Mouse (Mus musculus) neutrophil, adult 5-6 weeks (primary cell): ENCODE results near the gene Opn4. TPM values are rescaled to one million over a fixed set of nuclear protein-coding genes. Genes with fewer than 3 reads are reported as not detected.

Source experiments
- ATAC-seq: fragments of 151-379, 151-347 bp; 2 replicates; pipeline ENCODE4 v1.8.0; 2017; ENCODE audit warnings: mild to moderate bottlenecking, moderate TSS enrichment; ENCODE audit not compliant: insufficient number of reproducible peaks, poor library complexity, low FRiP score, severe bottlenecking; ENCODE audit errors: extremely low read depth
- total RNA-seq: library from RNA; stranded (forward); fragments of 200-1000 nt; gene quantifications from 2 replicates; pipeline ENCODE4 v1.2.3, GENCODE M21; 2017

Opn4 gene
- total RNA-seq: not detected in 2 replicates

DNA sequence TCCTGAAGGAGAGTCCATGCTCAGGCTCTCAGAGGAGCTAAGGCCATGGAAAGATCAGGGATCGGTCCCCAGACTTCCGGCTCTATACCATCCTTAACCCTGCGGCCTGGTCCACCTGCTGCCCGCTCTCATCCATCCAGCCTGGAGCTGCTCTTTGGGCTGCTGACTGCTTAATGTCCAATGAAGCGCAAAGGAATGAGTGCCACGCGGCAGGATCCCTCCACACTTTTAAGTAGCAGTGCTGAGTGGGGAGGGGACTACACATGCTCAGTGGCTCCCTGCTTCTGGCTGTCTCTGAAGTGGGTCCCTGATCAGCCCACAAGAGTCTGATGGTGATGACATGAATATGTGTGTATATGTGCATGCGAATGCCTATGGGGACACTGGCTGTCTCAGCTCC is at the start of gene Opn4:
Gene Opn4 (minus strand): TSS at position 202 of the 400 bp plus-strand sequence.
- no peak for ATAC-seq

DNA sequence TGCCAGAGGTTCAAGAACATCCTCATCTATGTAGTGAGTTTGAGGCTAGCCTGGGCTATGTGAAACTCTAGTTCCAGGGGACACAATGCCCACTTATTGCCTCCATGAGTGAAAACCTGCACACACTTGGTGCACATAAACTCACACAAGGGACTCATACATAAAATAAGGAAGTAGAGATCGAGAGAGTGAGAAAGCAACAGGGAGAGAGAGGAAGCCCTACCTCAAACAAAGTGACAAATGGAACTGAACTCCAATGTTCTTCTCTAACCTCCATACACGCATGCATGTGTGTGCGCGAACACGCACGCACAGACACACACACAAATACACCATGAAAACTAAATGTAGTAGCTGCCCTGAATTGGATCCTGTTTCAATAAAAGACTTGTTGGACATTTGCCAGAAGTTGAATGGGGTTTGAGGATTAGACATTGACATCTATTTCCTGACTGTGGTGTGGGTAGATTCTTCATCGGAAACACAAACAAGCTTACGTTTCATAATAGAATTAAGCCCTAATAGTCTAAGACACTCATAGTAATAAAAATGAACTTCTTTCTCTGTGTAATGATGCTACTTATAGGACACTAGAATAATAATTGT is 48.0 kb upstream of the Opn4 start:
- ATAC-seq: no peak

DNA sequence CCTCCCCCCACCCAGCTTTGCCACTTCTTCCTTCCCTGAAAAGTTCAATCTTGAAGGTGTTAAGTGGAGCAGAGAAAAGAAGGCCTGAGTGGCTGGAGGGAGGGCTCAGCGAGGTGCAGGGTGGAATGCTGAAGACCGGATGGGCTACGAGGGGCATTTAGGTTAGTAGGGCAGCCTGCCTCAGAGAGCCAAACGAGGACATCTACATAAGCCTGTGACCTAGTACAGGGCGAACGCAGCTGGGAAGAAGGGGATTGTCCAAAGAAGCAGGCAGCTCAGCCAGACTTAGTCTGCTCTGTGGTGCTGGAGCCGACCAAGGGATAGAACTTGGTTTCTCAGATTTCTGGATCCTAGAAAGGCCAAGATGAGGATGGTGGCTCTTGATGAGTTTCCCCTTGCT is 44.2 kb upstream of the Opn4 start:
- no peak for ATAC-seq

DNA sequence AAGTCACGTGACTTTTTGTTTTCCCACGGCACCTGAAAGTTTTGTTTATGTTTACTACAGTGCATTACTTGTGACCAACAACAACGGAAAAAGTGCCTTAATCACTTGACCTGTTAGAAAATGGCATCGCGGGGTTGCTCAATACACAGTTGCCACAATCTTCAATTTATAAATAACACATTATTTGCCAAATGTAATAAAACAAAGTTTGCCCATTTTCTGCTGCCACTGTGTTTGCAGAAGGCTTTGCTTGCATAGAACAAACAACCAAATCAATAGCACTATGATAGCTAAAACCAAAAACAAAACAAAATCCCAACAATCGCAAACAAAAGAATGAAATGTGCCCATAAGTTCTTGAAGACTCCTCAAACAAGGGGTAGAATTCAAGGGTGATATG is 35.8 kb upstream of the Opn4 start:
- ATAC-seq: no peak

DNA sequence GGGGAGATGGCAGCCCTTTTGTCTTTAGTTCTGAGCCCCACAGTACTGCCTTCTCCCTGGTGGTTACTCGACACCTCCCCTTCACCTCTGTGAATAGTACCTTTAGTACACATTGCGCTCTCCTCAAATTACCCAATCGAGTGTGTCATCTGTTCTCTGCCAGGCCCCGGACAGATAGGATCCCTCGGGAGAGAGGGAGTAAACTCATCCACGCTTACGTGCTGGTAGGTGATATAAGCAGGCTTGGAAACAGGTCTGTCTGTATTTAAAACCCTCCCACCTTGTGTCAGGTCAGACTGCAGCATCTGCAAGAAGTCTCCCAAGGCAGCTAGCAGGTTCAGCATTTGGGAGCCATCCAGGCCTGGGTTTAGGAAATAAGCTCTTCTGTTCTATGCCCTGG is 35.2 kb upstream of the Opn4 start:
- no peak for ATAC-seq

DNA sequence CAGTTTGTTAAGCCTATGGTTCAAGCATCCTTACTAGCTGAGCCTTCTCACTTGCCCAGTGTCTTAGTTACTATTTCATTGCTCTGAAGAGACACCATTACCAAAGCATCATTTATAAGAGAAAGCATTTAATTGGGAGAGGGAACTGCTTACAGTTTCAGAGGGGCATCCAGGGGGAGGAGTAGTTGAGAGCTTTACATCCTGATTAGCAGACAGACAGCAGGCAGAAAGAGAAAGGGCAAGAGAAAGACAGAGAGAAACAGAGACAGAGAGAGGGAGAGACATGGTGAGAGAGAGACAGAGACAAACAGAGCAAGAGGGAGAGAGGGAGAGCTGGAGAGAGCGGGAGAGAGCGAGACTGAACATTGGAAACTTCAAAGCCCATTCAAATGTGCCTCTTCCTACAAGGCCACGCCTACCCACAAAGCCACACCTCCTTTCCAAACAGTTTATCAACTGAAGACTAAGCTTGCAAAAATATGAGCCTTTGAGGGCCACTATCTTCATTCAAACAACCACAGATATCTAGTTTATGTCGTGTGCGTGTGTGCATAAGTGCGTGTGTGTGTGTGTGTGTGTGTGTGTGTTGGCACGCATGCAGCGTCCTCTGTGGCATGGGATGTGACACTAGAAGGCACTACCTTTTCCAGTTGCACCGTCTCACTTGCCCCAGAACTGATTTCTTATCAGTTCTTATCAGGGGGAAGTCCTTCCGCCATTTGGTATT is 32.9 kb upstream of the Opn4 start:
- no peak for ATAC-seq

DNA sequence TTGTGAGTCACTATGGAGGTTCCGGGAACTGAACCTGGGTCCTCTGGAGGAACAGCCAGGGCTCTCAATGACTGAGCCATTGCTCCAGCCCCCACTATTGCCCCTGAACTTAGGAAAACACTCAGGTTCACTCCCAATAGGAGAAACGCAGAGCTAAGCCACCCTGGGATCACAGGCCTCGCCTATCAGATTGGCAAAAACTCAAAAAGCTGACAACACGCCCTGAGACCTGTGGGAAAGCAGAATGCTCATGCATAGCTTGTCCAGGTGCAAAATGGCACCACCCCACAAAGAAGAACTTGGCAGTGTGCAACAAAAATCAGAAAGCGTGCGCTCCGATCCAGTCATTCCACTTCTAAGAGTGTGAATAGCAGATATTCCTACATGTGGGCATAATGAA is 26.9 kb upstream of the Opn4 start:
- no peak for ATAC-seq

DNA sequence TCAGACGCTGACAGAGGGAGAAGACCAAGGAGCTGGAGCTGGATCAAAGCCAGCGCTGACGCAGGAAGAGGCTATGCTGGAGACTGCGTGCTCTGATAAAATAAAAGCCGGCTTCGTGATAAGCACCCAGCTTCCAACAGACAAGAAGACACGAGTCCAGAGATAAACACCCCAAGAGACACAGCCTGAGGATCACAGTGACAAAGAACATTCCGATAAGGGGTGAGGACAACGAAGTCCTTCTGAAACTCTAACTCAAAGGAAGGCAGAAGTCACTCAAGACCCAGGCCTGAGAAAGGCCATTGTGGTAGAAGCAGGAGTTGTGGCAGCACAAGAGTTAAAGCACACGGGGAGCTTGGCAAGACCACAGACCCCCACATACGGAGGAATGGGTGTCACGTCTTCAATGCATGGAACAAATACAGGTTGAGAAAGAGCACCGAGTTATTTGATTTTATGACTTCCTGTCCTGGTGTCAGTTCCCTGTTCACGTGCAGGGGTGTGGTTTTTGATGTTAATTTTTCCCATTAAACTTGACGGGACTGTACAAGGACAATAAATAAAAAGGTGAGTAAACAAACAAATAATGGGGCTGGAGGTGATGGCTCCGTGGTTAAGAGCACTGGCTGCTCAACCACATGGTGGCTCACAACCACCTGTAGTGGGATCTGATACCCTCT is 23.7 kb upstream of the Opn4 start:
- ATAC-seq: no peak

DNA sequence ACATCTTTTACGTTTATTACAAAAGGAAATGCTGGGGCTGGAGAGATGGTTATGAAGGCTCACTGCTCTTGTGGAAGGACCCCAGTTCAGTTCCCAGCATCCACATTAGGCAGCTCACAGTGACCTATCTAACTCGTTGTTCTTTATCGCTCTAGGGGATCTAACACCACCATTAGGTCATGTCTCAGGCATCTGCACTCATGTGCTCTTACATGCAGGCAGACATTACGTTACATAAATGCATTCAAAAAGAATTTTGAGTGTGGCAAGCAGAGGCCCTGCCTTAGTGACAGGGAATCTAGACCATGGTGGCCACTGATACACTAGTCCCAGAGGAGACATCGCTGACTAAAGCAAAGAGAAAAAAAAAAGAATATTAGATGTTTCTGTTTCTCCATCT is 23.1 kb upstream of the Opn4 start:
- ATAC-seq: no peak

DNA sequence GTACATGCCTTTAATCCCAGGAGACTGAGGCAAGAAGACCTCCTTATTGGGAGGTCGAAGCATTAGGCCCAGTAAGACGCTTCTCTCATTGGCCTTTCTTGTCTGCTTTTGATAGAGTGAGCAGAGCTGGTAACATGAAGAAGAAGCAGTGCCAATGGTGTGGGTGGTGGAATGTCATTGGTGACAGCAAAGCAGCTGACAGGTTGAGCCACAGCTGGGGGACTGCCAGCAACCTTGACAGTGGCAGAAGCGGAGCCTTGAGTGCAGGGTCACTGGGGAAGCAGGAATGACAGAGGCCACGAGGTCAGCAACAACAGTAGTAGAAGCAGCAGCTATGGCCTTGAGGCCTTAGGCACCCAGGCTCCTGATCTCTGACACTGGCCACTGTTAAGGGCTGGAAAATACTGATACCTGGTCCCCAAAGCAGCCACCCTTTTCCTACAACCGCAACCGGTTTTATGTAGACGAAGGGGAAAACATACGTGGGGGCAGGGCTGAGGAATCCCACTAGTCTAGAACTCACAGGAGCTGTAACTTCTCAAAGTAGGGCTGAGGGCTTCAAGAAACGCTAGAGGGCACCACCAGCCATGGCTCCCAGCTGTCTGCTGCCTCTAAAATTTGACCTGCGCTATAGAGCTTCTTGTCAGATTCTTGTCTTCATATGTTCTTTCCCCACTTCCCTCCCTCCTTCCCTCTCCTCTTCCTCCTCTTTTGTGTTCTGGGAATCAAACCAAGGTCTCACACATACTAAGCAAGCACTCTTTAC is 20.9 kb upstream of the Opn4 start:
- no peak for ATAC-seq

DNA sequence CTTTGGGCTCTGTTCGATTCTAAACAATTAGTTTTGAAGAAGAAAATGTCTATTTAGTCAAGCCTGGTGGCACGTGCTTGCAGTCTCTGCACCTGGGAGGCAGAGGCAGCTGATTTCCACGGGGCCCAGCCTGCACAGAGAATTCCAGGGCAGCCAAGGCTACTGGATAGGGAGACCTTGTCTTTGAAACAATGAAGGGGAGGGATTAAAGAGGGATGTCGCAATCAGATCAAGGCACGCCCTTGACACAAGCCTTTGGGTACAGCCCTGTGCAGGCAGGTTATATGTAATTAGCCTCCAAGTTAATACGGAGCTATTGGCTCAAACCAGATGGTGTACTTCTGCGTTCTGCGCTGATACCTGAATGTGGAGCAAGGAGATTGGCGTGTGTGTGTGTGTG is 18.9 kb upstream of the Opn4 start:
- ATAC-seq: no peak

DNA sequence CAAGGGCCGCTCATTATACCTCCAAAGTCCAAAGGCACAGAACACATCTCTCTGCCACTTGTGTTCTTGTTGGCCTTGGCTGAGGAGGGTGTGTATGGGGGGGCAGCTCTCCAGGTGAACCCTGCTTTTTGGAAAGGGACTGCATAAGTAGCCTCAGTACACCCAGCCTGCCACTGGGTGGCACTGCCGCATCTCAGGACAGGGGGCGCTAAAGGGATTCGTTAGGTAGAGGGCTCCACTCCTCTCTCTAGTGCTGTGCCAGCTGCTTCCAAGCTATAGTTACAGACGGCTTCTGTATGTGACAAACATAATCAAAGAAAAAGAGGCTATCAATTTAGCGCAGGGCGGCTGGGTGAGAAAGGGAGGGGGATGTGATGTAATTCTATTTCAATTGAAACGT is 16.9 kb upstream of the Opn4 start:
- ATAC-seq: peak; percentile 84

DNA sequence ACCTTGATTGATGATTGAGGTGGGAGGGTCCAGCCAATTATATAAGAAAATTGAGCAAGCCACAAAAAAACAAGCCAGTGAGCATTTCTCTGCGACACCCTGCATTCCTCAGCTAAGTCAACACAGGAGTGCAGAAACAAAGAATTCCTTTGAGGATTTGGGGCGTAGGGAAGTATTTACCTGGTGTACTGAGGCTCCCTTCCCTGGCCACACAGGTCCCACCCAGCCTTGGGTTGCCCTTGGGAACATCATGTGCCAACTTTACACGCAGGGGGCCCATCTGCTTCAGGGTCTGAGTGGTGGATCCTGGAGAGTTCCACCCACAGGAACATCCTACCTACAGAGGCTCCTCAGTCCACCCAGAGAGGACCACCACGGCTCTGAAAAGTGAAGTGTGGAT is 15.7 kb upstream of the Opn4 start:
- no peak for ATAC-seq

DNA sequence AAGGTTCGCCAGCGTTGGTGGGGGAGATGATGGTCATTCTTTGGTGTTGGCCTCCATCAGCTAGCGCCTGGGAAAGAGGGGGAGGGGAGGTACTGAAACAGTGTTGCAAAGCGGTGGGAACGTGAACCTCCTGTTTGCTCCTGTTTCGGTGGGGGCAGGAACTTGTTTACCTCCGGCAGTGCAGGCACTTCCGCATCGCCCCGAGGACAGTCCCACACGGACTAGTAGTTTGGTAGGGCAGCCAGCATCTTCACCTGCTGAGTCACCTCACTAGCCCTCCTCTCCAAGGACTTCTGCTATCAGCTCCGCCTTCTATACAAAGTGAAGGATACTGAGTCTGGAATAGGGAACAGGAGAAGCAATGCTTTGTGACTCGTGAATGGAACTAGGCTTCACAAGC is 15.1 kb upstream of the Opn4 start:
- peak; percentile 31; the same call in 1 of the 2 replicates for ATAC-seq

DNA sequence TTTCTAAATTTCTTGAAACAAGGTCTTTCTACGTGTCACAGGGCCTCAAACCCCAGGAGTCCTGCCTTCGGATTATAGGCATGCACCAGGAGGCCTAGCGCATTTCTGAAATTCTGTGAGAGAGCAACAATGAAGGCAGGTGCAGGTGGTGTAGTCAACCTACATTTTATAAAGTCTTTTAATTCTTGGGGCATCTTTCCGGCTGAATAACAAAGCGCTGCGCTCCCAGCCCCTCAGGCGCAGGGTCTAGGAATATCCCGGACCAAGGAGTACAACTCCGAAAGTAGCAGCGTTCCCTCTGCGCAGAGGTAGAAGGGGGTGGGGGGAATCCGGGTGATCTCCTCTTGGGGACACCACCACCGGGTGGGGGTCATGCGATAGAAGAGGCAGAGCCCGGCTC is 14.6 kb upstream of the Opn4 start:
- ATAC-seq: no peak

DNA sequence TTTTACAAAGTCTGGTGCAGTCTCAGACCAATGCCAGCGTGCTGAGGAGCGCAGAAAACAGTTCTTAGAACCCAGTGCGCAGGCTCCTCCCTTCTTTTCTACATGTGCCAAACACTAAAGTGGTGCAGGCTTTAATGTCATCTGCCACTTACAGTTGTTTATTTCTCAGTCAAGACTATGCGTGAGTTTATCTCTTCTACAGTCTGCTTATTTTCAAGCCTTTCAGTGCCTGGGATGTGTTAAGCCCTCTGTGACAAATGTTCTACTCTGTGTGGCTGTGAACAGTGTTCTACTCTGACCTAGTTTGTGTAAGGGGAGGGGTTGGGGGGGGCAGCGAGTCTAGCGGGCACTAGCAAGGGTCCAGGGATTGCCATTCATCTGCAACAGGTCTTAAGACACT is 13.6 kb upstream of the Opn4 start:
- ATAC-seq: no peak

DNA sequence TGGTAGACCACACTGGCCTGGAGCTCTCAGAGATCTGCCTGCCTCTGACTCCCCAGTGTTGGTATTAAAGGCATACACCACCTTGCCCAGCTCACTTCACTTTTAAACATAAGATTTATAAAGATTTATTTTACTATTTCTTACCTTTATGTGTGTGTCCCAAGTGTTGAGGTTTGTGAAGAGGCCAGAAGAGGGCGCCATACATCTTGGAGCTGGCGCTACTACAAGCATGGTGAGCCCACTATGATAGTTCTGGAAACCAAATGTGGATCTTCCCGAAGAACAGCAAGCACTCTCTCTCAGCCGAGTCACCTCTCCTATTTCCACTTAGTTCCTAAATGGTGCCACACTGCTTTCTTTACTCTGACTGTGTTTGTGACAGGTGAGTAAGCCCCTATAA is 12.3 kb upstream of the Opn4 start:
- ATAC-seq: no peak

DNA sequence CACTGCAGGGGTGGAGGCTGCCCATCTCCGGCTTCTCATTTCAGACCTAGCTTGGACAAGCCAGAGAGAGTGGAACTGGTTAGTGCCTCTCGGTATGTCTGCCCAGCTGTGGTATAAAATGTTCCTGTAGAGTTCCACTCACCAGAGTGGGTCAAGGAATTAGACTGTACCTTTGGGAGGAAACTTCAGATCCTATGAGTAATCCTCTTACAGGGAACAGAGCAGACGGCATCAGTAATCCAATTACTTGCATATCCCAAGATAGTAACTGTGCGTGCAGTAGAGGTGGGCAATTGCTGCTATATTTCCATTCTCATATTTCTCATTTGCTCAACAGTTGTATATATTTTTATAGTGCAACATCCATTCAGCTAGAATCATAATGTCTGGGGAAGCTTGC is 11.6 kb upstream of the Opn4 start:
- no peak for ATAC-seq

DNA sequence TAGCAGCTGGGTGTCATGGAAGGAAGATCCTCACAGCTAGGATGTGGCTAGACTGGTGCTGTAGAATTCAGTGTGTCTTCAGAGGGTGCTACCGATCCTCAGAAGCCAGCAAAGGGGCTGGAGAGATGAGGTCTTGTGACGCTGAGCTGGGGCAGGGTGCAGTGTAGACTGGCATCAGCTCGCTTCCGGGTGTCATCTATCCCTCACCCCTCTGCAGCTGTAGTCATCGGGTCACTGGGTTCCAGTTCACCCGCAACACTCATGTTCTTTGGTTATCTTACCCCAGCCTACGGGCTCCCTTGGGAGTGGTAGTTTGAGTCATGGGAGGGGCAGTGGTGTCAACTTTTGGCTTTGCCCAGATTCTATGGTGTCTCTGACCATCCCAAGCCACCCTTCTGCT is 2.0 kb upstream of the Opn4 start:
- ATAC-seq: no peak
